Mouse (Mus musculus) urinary bladder, postnatal 25 days (tissue): ENCODE measurements around the gene Gm12166.

Source experiments
- DNase-seq: peaks from one replicate; pipeline ENCODE4 v3.0.0; 2022; ENCODE audit warnings: low spot score

Gene Gm12166

DNA sequence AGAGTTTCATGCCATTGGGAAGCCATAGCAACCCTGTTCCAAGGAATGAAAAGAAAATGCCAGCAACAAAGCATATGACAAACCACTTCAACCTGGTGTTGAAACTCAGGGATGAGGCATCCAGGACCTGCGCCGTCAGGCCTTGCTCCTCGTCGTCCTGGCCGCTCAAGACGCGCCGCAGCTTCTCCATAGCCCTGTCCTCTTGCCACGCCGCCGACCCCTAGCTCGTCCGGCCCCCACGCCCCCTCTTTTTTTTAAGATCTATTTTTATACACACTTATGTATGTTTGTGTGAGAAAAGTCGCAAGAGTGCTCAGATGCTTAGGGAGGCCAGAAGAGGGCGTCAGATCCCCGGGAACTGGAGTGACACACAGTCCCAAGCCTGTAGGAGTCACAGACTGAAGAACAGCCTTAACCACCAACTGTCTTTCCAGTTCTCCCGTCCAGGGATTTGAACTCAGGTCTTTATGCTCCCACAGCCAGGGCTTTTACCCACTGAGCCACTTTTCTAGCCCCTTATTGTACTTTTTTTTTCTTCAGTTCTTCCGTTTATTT lies at the start of gene Gm12166:
Gene Gm12166, minus strand, starts transcription at position 217 of the 555 bp plus-strand sequence.
- peak; percentile 67 for DNase-seq

DNA sequence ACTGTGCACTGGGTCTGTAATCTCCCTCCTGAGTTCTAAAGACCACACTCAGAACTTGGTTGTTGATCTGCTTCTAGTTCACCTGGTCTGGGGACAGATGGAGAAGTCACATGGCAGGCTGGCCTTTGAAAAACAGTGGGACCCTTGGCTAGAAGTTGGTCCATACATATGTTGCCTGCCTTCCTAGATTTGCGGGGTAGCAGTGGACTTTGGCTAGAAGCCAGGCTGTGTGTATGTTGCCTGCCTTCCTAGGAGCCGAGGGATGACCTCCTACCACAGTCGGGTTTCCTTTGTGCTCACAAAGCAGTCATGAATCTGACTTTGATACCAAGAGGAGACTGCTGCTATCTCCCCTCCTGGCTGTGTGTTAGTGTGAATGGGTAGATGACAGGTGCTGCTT lies 44.9 kb upstream of the Gm12166 start:
- no peak for DNase-seq

DNA sequence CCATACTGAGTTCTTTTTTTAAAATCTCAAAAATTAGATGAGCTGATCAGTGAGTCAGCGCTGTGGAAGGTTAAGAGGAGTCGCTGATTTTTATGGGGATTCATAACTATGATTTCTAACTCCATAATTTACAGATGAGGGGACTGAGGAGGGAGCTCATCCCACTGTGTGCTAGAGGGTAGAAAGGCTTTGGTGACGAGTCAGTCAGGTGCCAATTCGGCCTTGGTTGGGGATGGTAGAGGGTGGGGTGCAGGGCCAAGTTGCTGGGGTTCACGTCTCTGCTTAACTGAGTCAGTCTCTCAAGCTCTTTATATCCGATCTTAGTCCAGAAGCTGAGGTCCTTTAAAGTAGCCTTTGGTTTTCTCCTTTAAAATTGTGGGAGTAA lies 44.1 kb upstream of the Gm12166 start:
- DNase-seq, result no peak

DNA sequence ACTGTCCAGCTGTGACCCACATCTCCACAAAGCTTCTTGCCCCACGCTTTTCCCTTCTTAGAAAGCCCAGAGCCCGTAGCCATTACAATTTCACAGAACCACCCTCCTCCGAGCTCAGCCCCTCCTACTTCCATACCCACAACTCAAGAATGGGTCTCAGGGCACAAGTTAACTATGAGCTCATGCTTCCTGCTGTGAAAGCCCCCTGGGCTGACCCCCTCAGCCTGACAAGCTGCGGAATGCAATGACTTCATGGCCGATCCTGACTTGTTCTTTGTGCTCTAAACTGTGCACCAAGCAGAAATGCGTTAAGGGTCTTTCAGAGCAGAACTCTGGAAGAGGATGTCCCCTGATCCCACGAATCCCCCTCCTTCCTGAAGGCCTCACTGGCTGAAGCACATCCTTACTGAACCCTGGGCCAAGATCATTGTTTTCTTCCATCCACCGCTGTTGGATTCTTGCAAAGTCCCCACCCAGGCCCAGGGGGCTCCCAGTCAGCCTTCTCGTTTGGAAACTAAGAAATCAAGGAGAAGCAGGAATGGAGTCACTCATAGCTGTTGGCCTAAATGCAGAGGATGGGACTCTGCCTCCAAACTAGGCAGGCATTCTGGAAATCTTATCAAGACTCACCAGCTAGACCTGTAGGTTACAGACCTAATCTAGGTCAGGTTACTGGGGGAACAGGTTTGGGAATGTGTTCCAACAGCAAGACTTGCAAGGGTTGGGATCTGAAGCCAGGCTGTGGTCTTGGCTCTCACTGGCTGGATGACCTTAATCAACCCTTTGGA lies 43.5 kb upstream of the Gm12166 start:
- no peak for DNase-seq

DNA sequence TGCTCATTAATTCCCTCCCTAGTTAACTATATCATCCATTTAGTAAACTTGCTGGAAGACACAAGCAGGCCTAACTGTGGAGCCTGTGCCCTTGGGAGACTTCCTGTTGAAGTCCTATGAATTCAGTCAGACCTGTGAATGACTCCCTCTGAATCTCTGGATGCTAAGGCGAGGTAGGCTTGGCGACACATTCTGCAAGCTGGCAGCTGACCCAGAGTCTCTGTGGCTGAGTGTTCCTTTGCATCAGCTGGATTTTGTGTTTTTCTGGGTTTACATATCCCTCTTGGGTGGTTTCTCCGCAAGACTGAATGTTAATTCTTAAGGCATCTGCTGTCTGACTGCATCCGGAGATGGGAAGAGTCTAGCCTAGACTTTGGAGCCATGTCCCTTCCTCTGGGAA lies 40.0 kb upstream of the Gm12166 start:
- DNase-seq, result no peak

DNA sequence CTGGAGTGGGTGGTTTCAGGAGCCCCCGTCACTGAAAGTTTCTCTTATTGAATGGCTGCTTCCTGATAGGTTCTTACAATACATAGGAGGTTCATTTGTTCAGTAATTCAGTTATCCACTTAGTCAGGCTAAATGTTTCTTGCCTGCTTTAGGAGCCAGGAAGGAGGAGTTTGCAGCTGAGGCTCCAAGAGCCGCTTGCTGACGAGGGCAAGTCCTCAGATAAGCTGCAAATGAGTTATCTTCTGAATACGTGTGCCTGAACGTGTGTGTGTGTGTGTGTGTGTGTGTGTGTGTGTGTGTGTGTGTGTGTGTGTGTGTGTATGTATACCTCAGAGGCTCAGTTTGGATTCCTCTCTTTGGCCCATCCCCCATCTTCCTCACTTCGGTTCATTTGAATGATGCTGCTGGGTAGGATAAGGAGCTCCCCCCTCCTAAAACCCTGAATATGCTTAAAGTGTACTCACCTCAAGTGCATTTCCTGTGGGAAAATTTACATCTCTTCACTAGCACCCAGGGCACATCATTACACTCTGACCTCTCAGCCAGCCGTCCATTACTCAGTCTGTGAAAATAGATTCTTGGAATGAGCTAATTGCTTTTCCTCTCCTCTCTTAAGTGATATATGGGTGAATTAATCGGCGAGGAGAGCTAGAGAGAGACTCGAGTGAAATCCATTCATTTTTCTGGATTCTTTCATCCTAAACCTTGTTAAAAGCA lies 39.0 kb upstream of the Gm12166 start:
- DNase-seq, result no peak

DNA sequence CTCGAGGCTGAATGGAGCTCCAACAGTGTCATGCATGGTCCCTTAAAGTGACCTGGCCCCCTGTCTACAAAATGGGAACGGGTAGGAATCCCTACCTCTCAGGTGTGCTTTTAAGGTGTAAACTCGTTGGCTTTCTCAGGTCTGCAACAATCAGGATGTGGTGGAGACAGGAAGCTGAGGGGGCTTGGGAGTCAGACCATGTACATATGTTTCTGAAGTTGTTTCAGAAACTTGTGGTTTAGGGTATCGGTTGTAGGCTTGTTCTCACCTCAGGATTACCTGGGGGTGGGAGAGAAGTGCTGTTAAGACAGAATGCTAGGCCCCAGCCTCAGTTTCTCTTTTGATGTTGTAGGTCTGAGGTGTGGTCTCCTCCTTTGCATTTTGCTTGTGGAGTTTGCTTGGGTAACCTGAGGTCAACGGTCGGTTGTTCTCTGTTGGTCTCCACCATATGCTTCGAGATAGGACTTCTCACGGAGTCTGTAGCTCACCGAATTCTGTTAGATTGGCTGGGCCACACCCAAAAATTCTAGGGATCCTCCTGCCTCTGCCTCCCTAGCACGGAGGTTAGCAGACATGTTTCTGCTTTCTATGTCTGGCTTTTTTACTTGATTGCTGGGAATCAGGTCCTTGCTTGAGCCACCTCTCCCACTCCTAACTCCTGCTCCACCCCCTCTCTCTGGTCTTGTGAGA lies 38.1 kb upstream of the Gm12166 start:
- no peak for DNase-seq

DNA sequence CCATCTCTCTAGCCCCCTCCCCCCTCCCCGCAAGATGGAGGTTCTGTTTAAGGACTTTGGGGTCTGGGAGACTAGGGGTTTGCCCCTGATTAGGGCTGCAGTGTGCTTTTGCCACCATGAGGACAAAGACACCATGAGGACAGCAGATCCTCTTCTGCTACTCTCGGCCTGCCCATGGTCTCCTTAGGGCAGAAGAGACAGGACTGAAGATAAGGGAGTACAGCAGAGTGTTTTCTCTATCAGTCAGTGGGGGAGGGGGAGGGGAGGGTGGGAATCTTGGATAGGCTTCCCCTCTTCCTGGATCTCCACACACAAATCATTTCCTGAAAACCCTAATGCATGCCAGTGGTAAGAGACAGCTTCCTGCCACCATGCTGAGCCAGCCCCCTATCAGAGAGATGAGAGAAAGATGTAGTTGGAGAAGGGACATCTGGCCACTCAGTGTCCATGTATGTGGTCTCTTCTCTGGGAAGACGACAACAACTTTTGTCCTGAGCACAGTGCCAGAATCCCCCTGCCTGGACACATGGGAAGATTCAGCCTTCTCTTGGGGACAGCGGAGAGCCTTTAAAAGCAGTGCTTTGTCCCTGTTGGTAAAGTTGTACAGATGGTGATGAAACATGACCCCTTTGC lies 37.1 kb upstream of the Gm12166 start:
- no peak for DNase-seq

DNA sequence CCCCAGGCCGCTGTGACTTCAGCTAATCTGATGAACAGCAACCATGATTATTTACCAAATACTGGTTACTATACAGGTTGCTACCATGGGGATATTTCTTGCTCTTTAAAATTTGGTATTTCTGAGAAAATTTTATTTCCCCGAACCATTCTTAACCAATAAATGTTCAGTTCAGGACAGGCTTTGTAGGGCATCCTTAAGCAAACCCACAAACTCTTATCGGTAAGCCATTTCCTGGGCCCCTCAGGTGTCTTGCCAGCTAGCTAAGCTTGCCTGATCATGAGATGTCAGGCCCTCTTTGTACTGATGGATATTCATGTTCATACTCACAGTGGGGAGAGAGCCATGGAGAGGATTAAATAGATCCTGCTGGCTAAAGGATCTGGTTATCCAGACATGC lies 34.3 kb upstream of the Gm12166 start:
- no peak for DNase-seq

DNA sequence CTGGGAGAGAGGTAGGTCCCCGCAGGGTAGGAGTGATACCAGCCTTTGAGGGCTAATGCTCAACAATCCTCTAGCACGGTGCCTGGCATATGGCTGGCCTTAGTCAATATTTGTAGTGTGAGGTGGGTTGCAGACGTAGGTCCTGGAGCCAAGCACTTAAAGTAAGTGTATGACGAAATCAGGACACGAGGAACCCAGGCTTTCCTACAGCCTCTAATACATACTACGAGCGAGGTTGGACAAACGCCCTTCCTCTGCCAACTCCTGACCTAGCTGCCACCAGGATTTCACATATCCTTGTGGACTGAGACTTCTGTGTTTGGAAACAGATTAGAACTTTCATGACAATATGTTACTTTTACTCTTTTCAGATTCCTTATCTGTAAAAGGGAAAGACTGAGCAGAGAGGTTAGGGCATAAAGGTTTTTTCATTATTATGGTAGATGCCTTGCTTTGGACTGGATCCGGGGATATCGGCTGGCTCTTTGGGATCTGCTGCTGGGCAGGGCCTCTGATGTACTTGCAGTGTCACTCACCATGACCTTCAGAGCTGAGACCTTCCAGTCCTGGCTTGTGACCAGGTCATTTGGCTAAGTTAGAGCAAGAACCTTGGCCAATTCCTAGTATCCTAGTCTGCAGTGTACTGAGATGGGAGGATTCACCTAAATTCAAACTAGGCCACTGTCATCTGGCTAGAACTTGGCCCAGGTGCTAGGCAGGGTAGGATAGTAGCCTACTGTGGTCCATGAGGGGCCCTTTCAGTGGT lies 33.5 kb upstream of the Gm12166 start:
- no peak for DNase-seq

DNA sequence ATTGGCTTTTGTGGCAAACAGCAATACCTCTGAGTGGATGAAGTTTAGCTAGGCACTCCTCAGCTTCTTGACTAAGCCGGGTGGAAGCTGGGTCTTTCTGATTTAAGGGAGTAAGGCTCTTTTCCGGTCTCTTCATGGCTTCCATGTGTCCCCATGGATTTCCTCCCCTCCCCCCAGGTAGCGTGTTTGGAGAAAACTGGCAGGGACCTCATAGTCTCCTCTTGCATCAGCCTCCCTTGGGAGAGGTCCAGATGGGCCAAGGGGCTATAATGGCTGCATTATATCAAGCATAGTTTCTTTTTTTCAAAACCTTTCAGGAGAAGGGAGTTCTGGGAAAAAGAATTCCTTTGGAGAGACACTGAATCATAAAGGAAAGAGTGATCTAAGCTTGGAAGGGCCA lies 32.4 kb upstream of the Gm12166 start:
- no peak for DNase-seq

DNA sequence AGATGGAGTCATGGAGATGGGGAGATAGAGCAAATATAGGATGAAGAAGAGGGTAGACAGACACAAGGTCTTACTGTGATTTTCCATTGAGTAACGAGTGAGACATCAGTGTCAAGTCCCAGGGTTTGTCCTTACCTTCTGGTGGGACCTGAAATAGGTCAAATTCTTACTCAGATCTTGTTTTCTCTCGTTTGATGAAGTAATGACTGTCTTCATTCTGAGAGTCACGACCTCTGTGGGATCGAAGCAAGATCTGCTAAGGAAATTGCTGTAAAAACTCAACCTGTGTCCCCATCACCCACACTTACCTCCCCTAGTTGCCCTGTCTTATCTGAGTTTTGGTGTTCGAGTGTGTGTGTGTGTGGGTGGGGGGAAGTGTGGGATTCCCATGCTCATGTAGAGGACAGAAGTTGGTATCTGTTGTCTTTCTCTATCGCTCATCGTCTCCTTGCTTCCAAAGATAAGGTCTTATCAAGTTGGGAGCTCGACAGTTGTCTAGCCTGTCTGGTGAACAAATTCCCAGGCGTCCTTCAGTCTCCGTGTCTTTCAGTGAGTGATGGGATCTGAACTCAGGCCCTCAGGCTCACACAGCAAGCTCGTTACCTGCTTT lies 31.8 kb upstream of the Gm12166 start:
- DNase-seq, result no peak

DNA sequence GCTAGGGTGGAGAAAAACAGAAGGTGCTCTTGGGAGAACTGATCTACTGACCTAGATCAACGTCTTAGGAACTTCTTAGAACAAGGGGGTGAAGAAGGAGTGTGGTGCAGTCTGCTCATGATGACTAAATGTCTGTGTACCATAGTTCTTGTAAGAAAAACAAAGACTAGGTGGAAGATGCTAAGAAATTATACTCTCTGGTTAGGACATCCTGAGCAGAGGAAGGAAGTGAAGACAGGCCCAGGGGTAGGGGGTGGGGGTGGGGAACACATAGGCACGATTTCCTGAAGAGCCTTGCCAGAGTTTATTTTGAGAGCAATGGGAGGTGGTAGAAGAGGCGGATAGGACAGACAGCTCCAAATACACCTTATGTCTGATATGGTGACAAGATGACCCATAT lies 31.3 kb upstream of the Gm12166 start:
- no peak for DNase-seq

DNA sequence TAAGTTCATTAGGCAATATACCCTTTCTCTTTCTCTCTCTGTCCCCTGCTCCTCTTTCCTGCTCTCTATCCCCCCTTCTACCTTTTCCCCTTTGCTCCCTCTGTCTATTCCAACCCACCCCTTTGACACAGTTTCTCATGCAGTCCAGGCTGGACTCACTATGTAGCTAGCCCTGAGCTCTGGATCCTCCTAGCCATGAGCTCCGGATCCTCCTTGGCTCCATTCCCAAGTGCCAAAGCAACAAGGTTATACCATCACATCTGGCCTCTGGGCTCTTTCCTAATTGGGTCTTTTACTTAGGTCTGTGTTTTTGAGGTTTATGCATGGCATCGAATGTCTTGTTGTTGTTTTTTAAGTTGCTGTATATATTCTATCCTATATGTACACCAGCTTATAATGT lies 29.0 kb upstream of the Gm12166 start:
- DNase-seq, result no peak

DNA sequence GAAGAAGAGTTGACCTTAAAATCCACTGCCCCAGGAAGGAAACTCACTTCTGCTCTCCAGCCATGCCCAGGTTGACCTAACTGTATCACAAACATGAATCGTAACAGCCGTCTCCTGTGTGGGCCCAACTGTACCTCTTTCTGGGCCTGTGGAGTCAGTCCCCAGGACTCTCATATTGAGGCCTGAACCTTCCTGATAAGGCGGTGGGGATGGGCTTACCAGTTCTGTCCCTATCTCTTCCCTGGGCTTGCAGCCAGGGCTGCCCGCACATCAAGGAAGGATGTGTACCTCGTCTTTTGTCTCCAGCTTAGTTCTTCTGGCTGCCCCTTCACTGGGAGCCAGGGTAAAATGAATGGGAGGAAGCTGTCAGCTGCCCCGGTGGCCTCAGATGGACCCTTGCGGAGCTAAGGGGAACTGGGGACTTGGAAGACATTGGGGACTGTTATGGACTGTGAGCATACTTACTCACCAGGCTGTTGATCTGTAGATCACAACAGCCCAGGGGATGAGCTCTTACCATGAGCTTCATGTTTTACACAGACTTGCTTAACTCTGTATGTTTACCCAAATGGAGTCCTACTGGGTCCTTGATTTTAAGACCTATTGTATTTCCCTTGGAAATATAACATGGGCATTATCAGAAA lies 25.7 kb upstream of the Gm12166 start:
- no peak for DNase-seq

DNA sequence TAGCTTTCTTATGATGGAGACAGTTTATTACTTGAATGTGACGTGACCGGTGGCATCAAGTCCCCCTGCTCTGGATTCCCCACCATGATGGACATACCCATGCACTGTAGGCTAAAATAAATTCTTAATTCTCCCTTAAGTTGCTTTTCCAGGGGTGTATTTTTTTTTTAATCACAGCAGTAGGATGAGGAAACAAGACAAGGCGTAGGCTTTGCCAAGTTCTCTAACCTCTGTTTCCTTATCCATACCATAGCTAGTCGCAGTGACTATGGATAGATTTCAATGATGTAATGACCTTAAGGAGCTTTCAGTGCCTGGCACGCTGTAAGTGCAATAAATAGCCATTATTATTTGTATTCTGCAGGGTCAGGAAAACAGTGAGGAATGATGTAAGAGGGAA lies 25.2 kb upstream of the Gm12166 start:
- DNase-seq, result no peak

DNA sequence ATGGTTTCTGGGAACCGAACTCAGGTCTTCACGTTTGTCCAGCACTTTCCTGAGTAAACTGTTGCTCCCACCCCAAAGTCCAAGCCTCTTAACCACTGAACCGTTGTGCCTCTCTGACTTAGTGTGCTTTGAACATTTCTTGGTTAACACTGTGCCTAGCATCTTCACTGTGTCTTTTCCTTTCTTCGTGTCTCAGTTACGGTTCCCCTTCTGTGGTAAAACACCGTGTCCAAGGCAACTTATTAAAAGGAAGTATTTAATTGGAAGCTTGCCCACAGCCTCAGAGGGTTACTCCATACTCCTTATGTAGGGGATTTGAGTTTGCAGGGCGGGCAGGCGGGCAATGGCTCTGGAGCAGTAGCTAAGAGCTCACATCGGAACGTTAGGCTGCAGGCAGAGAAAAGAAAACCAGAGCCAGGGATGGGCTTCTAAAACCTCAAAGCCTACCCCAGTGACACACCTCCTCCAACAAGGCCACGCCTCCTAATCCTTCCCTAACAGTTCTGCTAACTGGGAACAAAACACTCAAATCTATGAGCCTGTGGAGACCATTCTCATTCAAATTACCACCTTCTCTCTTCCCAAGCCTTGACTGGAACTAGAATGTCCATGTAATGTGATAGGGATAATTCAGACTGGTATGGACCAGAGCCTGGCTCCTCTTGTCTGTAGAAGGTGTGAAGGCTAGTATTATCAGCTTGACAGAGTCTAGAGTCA lies 24.5 kb upstream of the Gm12166 start:
- no peak for DNase-seq

DNA sequence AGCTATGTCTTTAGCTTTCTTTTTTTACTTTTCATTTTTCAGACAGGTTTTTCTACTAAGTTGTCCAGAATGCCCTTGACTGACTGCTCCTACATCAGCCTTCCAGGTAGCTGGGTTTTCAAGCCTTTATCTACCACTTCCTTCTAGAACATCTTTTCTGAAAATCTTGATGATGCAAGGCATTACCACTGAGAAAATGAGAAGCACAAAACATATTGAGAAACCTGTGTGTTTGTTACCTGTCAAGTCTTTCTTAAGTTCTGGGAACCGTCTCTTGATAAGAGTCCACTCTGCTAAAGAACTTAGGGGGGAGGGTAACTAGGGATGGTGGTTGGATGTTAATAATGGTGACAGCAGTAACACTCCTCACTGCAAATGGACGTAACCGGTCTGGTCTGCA lies 23.4 kb upstream of the Gm12166 start:
- no peak for DNase-seq

DNA sequence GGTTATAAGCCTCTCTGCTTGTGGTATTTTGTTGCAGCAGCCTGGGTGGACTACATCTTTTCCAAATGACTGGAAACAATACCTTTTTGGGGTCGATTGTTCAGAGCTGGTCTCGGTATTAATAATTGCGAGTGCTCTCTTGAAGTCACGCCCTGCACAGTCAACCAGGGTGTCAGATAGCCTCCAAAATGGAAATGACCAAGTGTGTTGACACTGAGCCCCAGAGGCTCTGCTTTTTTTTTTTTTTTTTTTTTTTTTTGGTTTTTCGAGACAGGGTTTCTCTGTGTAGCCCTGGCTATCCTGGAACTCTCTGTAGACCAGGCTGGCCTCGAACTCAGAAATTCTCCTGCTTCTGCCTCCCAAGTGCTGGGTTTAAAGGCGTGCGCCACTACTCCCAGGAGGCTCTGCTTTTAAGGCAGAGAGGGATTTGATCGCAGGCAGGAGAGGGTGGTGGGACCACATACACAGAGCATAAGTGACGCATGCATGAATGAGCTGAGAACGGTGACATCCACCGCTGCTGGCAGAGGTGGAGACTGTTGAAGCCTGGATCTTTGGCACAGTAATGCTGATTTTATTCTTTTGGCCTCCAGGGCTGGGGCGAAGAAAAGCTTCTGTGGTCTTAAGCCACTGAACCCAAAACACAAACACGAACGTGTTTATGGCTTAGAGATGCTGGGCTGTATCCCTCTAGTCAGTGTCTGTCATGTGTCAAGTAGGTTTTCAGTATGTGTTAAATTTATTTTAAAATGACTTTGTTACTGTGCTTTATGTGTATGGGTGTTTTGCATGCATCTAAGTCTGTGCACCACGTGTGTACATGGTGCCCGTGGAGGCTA lies 21.9 kb upstream of the Gm12166 start:
- DNase-seq, result no peak
